Mouse (Mus musculus) lung, embryonic 14.5 days (tissue): ENCODE measurements around the gene Mtmr10. TPM values are rescaled to one million over a fixed set of nuclear protein-coding genes. Genes with fewer than 3 reads are reported as not detected.
A peak's percentile ranks its signal among the peaks of the same experiment; 100 is the strongest.

ENCODE experiments used
- ATAC-seq: fragments of 200-750 bp; cut with Nextera tagmentation; 2 replicates; pipeline ENCODE4 v1.8.0; 2017; ENCODE audit warnings: mild to moderate bottlenecking, moderate TSS enrichment, moderate library complexity; ENCODE audit not compliant: insufficient read depth
- DNase-seq: peaks from one replicate; pipeline ENCODE4 v3.0.0-alpha.2; 2015
- H3K27ac ChIP-seq: fragments of 300-500 bp; sonication (generic); 2 replicates; pipeline ENCODE4 v1.5.1; 2014; ENCODE audit warnings: low read depth, mild to moderate bottlenecking, moderate library complexity
- H3K27me3 ChIP-seq: fragments of 300-500 bp; sonication (generic); 2 replicates; pipeline ENCODE4 v1.6.1; 2014; ENCODE audit warnings: low read length, control low read depth; ENCODE audit not compliant: insufficient read depth
- H3K36me3 ChIP-seq: fragments of 300-500 bp; sonication (generic); 2 replicates; pipeline ENCODE4 v1.6.1; 2014; ENCODE audit warnings: control low read depth; ENCODE audit not compliant: insufficient read depth
- H3K4me1 ChIP-seq: fragments of 300-500 bp; sonication (generic); 2 replicates; pipeline ENCODE4 v1.6.1; 2014; ENCODE audit warnings: antibody characterized with exemption, control low read depth; ENCODE audit not compliant: insufficient read depth
- H3K4me2 ChIP-seq: fragments of 300-500 bp; sonication (generic); 2 replicates; pipeline ENCODE4 v1.6.1; 2014; ENCODE audit warnings: mild to moderate bottlenecking
- H3K4me3 ChIP-seq: fragments of 300-500 bp; sonication (generic); 2 replicates; pipeline ENCODE4 v1.5.1; 2014; ENCODE audit warnings: low read depth, low read length
- H3K9ac ChIP-seq: fragments of 300-500 bp; sonication (generic); 2 replicates; pipeline ENCODE4 v1.6.1; 2014
- H3K9me3 ChIP-seq: fragments of 300-500 bp; sonication (generic); 2 replicates; pipeline ENCODE4 v1.6.1; 2016; ENCODE audit warnings: low read depth, low read length, control low read depth
- CTCF ChIP-seq: IDR thresholded peaks from 2 replicates; pipeline ENCODE4 v1.5.1; 2016; ENCODE audit warnings: antibody characterized with exemption, low read depth
- WGBS: fragments of 180-500 bp; shearing (Covaris S2); extraction: QIAGEN DNeasy Blood & Tissue Kit; methylation state at CpG from one replicate; pipeline ENCODE4 v1.1.7; 2014; 5-methylcytosine and 5-hydroxymethylcytosine counted together
- polyA plus RNA-seq: library from polyadenylated mRNA; unstranded; fragments of >200 nt; fragmentation: Nextera tagmentation; extraction: Ambion mirVana; gene quantifications from 2 replicates; pipeline ENCODE4 v1.2.1, GENCODE M21; 2014

Gene Mtmr10
- polyA plus RNA-seq = 12.0 and 12.9 TPM in 2 replicates

- Histone ChIP-seq H3K27ac (peak within 1 kb of the TSS; percentile 70), H3K9me3 (no peaks in the 10 kb centered on the region), H3K4me3 (peak within 1 kb of the TSS; percentile 79), H3K9ac (peak within 1 kb of the TSS; percentile 81), H3K4me2 (peak within 1 kb of the TSS; percentile 74), H3K27me3 (no peaks in the 10 kb centered on the region), H3K4me1 (no peaks in the 10 kb centered on the region), H3K36me3 (no peaks in the 10 kb centered on the region)
- peak; percentile 98 for DNase-seq
- TF ChIP-seq CTCF = peak; percentile 56
- under 1% methylated on average over 73 of the region's 77 CpGs for WGBS
- peak; percentile 98 for ATAC-seq
Measured at GRCm38 (mm10) chr7:64287414-64288091, at the start of gene Mtmr10. TSS of gene Mtmr10 (plus strand) at chr7:64287653.

GRCm38 (mm10) chr7:64237747-64238146 lies 49.7 kb upstream of the Mtmr10 start:
- DNase-seq (no peak), ATAC-seq (no peak)
- no peak overlapping the region for H3K4me2 ChIP-seq

GRCm38 (mm10) chr7:64238410-64239086 lies 48.9 kb upstream of the Mtmr10 start:
- Histone ChIP-seq H3K4me2 (no peak overlapping the region), H3K9ac (no peak overlapping the region), H3K4me1 (no peaks in the 10 kb centered on the region), H3K4me3 (no peak overlapping the region), H3K36me3 (no peaks in the 10 kb centered on the region), H3K27me3 (no peaks in the 10 kb centered on the region), H3K27ac (no peak overlapping the region), H3K9me3 (no peaks in the 10 kb centered on the region)
- DNase-seq = no peak
- TF ChIP-seq CTCF = no peak
- no peak for ATAC-seq
- 84% methylated on average over 7 of the region's 7 CpGs for WGBS

More at GRCm38 (mm10) chr7:64237747-64238146, 49.7 kb upstream of the Mtmr10 start:
- WGBS = 67% methylated on average over 8 of the region's 8 CpGs
- H3K4me3 ChIP-seq = no peak overlapping the region
- no peak for TF ChIP-seq CTCF
- no peaks in the 10 kb centered on the region for H3K4me1 ChIP-seq
- H3K36me3 ChIP-seq = no peaks in the 10 kb centered on the region
- H3K27ac ChIP-seq = no peak overlapping the region
- no peak overlapping the region for H3K9ac ChIP-seq
- H3K27me3 ChIP-seq = no peaks in the 10 kb centered on the region
- H3K9me3 ChIP-seq = no peaks in the 10 kb centered on the region

GRCm38 (mm10) chr7:64239138-64239805 lies 48.2 kb upstream of the Mtmr10 start:
- no peaks in the 10 kb centered on the region for H3K4me1 ChIP-seq
- no peak overlapping the region for H3K9ac ChIP-seq
- H3K9me3 ChIP-seq = no peaks in the 10 kb centered on the region
- H3K4me2 ChIP-seq = no peak overlapping the region
- no peak overlapping the region for H3K4me3 ChIP-seq
- no peaks in the 10 kb centered on the region for H3K27me3 ChIP-seq
- ATAC-seq = no peak
- WGBS = 76% methylated on average over 9 of the region's 9 CpGs
- no peak for DNase-seq
- H3K27ac ChIP-seq = no peak overlapping the region
- TF ChIP-seq CTCF = no peak
- no peaks in the 10 kb centered on the region for H3K36me3 ChIP-seq

- Histone ChIP-seq H3K4me2 (no peak overlapping the region), H3K27ac (no peak overlapping the region), H3K36me3 (no peaks in the 10 kb centered on the region), H3K9ac (no peak overlapping the region), H3K9me3 (no peaks in the 10 kb centered on the region), H3K4me1 (no peaks in the 10 kb centered on the region), H3K4me3 (no peak overlapping the region), H3K27me3 (no peaks in the 10 kb centered on the region)
- WGBS = 68% methylated on average over 4 of the region's 4 CpGs
- DNase-seq (no peak), ATAC-seq (no peak)
- no peak for TF ChIP-seq CTCF
Measured at GRCm38 (mm10) chr7:64239806-64240315, 47.6 kb upstream of the Mtmr10 start.

- ATAC-seq (no peak), DNase-seq (no peak)
- WGBS = 66% methylated on average over 4 of the region's 4 CpGs
- Histone ChIP-seq H3K4me3 (no peak overlapping the region), H3K27me3 (no peaks in the 10 kb centered on the region), H3K4me2 (no peak overlapping the region), H3K4me1 (no peaks in the 10 kb centered on the region), H3K9me3 (no peaks in the 10 kb centered on the region), H3K9ac (no peak overlapping the region), H3K27ac (no peak overlapping the region), H3K36me3 (no peaks in the 10 kb centered on the region)
- TF ChIP-seq CTCF = no peak
Measured at GRCm38 (mm10) chr7:64242424-64242823, 45.0 kb upstream of the Mtmr10 start.

- 89% methylated on average over 6 of the region's 6 CpGs for WGBS
- H3K9ac ChIP-seq = no peak overlapping the region
- H3K9me3 ChIP-seq = no peaks in the 10 kb centered on the region
- H3K4me1 ChIP-seq = no peaks in the 10 kb centered on the region
- no peaks in the 10 kb centered on the region for H3K36me3 ChIP-seq
- DNase-seq = no peak
- no peak for ATAC-seq
- no peak overlapping the region for H3K27ac ChIP-seq
- H3K27me3 ChIP-seq = no peaks in the 10 kb centered on the region
- no peak overlapping the region for H3K4me2 ChIP-seq
- no peak for TF ChIP-seq CTCF
- H3K4me3 ChIP-seq = no peak overlapping the region
Measured at GRCm38 (mm10) chr7:64244371-64244770, 43.1 kb upstream of the Mtmr10 start.
